Mouse (Mus musculus) cortical plate, adult 2 months (tissue): ENCODE results near the gene Fam213b. TPM values are rescaled to one million over a fixed set of nuclear protein-coding genes. Genes with fewer than 3 reads are reported as not detected.
A peak's percentile ranks its signal among the peaks of the same experiment; 100 is the strongest.

ENCODE experiments used
- H3K27ac ChIP-seq: fragments of 200-500 bp; 2 replicates; pipeline ENCODE4 v1.5.1; 2012; ENCODE audit warnings: low read length, control low read depth, inconsistent platforms; ENCODE audit not compliant: insufficient read depth
- H3K4me1 ChIP-seq: fragments of 200-500 bp; 2 replicates; pipeline ENCODE4 v1.6.1; 2011; ENCODE audit warnings: low read length; ENCODE audit not compliant: control insufficient read depth, insufficient read depth
- H3K4me3 ChIP-seq: fragments of 200-500 bp; 2 replicates; pipeline ENCODE4 v1.5.1; 2011; ENCODE audit warnings: mild to moderate bottlenecking, low read length, control low read depth; ENCODE audit not compliant: insufficient read depth
- CTCF ChIP-seq: fragments of 200-500 bp; IDR thresholded peaks from 2 replicates; pipeline ENCODE4 v1.5.1; 2011; ENCODE audit warnings: mild to moderate bottlenecking, control low read depth, low read length; ENCODE audit not compliant: insufficient read depth; ENCODE audit errors: extremely low read depth
- POLR2A ChIP-seq: fragments of 200-500 bp; IDR thresholded peaks from 2 replicates; pipeline ENCODE4 v1.6.1; 2011; ENCODE audit warnings: mild to moderate bottlenecking, low read length, control low read depth; ENCODE audit not compliant: insufficient read depth; ENCODE audit errors: extremely low read depth
- polyA plus RNA-seq: library from polyadenylated mRNA; depleted of rRNA; stranded (reverse); fragments of >200 nt; gene quantifications from 2 replicates; pipeline ENCODE4 v1.2.3, GENCODE M21; 2012

The Fam213b gene
- polyA plus RNA-seq, 1 experiment: 155 TPM

DNA sequence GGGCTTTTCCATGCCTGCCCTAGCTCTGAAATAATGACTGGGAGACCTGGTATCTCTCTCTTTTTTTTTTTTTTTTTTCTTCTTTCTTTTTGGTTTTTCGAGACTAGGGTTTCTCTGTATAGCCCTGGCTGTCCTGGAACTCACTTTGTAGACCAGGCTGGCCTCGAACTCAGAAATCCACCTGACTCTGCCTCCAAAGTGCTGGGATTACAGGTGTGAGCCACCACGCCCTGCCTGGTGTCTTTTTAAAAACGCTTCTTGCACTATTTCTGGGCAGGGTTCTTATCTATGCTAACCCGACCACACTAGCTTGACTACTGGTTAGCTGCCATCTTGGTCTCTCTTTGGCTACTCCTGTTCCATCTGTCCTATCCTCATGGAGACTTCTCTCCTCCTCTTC is 9.6 kb upstream of the Fam213b start:
- Histone ChIP-seq H3K4me1 (no peaks in the 10 kb centered on the region), H3K27ac (no peak overlapping the region), H3K4me3 (no peak overlapping the region)
- TF ChIP-seq POLR2A: no peak
- TF ChIP-seq CTCF: no peak

DNA sequence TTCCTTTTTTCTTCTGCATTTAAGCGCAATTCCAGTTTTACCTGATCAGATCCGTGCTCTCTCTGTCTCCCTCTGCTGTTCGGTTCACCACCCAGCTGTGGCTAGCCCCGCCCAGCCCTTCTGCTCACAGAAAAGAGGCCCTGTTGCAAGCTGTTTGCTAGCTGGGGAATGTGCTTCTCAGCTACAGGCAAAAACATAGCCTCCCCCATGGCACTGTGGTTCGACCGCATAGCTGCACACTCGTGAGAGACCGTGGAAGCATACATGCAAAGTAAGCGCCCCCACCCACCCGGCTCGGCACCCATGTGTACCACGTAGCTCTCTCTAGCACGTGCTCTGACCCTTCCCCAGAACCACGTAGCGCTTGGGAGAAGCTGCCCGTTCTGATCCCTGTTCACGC is 8.9 kb upstream of the Fam213b start:
- peak; percentile 76 for TF ChIP-seq CTCF
- no peak for TF ChIP-seq POLR2A
- Histone ChIP-seq H3K4me3 (no peak overlapping the region), H3K4me1 (no peaks in the 10 kb centered on the region), H3K27ac (no peak overlapping the region)

DNA sequence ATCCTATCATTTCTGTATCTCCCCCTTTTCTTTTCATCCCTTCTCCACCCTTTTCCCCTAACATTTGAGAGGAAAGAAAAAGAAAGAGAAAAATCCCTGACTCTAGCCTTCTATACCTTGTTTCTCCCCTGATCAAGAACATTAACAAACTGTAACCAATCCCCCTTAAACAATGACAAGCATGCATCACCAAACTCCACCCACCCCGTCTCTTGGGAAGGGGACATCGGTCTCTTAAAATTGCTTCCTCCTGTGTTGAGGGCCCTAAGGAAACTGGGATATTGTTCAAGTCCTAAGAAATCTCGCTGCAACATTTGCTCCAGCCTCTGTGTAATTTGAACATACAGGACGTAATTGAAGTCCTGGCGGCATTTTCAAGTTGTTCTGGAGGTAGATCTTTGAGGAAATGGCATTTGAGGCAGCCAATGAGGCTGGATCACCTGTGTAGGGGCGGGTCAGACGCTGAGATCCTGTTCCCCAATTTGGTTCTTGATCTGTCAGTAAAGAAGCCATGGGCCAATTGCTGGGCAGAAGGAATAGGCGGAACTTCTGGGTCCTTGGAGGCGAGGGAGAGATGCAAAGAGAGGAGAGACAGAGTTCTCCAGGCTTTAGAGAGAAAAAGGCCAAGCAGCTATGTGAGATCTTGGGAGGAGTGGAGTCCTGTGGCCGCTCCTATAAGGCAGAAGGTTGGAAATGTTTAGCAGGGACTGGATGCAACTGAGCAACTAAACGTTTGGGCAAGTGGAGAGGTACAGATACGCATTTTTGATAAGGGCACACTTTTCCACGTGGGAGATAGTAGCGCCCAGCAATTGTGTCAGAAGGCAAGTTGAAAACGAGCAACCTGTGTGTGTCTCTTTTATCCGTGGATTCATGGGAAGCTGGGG is 5.5 kb upstream of the Fam213b start:
- H3K4me3 ChIP-seq: no peak overlapping the region
- no peak overlapping the region for H3K27ac ChIP-seq
- TF ChIP-seq CTCF: no peak
- no peak for TF ChIP-seq POLR2A
- H3K4me1 ChIP-seq: no peaks in the 10 kb centered on the region

DNA sequence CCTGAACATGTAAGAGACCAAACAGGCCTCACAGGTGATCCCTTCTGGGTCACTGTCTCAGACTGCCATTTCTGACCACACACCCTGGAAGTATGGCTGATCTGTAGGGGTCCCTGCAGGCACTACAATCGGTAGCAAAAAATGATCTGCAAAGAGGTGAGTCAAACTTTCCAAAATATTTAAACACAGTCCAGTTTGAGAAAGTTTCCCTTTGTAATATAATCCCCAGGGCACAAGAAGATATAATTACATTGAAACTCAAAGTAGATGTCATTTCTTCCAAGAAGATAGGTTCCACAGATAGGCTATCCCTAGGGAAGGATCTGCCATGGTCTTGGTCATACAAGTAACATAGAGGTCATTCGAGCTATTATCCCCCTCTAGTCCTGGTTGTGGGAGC is 3.4 kb upstream of the Fam213b start:
- Histone ChIP-seq H3K27ac (no peak overlapping the region), H3K4me1 (no peaks in the 10 kb centered on the region; the same call in 1 of the 2 replicates), H3K4me3 (no peak overlapping the region)
- TF ChIP-seq POLR2A (no peak), CTCF (no peak)

DNA sequence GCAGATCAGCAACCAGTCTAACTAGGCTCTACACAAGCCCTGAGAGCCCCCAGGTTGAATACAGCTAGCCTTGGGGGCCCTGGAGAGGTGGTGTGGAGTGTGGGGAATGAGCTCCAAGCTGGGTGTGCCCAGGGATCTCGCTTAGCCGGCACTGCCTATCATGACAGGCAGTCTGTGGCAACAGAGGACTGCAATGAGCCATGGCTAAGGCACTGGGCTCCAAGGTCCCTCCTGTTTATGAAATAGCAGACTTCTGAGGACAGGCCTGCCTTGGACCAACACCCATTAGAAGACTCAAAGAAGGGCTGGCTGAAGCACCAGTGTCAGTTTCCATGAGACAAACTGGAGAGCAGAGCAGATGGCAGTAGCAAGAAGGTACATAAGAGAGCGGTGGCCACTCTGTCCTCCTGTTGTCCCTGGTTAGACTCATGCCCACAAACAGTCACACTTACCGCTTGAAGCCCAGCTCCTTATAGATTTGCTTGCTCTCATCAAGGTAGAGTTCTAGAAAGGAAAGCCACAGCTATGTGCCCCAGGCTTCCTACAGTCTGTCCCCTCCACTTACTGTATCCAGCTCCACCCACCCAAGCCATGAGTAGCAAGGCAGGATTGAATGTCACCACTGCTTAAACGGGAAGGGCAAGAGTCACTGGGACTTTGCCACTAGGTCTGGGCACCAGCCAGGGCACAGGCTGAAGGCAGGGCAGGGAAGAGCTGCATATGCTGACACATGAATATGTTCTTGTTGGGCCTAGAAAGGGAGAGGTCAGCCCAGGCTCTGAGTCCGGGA is 1.1 kb downstream of the Fam213b start:
- Histone ChIP-seq H3K27ac (no peak overlapping the region), H3K4me1 (peaks cover 1% of the 10 kb centered on the region; the same call in 1 of the 2 replicates), H3K4me3 (peak overlapping the region; percentile 77)
- no peak for TF ChIP-seq CTCF

DNA sequence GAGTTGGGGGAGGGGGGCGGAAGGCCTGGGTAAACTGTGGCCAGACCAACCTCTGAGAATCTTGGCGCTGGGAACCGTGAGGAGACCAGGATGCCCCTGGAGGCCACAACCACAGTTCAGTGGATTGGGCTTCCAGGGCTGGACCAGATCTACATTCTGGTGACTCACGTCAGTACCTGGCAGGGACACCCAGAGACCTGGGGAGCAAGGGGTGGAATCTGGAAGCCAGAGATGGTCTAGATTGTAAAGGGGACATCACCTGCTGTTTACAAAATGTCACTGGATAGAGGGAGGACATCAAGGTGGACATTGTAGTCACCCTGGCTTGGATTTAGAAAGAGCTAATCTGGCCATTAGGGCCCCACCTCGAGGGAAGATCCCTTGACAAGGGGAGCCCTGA is 3.4 kb downstream of the Fam213b start:
- peaks cover 1% of the 10 kb centered on the region; the same call in 1 of the 2 replicates for H3K4me1 ChIP-seq
- H3K27ac ChIP-seq: no peak overlapping the region
- no peak overlapping the region for H3K4me3 ChIP-seq
- TF ChIP-seq CTCF: no peak
- no peak for TF ChIP-seq POLR2A

DNA sequence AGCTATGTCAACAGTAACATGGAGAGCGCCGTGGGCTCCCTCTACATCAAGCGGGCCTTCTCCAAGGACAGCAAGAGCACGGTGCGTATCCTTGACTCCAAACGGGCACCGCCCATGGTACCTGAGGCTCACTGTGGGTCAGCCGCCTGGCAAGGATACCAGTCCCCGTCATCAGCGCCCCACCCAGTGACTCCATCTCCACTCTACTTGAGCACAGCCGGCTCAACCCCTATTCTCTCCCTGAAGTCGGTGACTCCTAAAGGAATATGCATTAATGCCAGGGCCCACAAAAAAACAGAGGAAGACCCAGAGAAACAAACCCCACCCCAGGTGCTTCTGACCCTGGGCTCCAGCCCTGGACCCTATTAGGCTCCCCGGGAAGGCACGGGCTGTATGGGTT is 8.0 kb downstream of the Fam213b start:
- Histone ChIP-seq H3K27ac (no peak overlapping the region), H3K4me3 (no peak overlapping the region), H3K4me1 (no peaks in the 10 kb centered on the region)
- no peak for TF ChIP-seq CTCF
- TF ChIP-seq POLR2A: no peak

DNA sequence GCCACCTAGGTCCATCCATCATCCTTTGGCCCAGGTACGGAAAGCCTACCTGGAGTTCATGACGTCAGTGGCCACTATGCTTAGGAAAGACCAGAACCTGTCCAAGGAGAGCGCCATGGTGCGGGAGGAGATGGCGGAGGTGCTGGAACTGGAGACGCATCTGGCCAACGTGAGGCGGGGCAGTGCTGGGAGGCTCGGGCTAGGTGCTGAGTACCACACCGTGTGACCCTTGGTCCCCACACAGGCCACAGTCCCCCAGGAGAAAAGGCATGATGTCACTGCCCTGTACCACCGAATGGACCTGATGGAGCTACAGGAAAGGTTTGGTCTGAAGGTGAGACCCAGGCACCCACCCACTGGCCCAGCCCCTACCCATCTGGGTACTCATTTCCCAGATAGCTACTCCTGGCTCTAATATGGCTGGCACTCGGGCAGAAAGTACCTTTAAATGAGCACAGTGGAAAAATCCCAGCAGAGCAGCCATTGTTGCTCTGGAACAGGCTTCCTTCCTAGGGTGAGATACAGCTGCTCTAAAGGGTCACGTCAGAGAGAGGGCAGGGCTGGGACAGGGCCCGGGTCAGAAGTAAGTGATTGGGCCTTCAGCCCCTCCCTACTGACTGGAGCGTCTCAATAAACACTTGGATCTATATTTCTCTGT is 11.2 kb downstream of the Fam213b start:
- TF ChIP-seq CTCF: no peak
- no peak for TF ChIP-seq POLR2A
- H3K4me1 ChIP-seq: no peaks in the 10 kb centered on the region
- no peak overlapping the region for H3K4me3 ChIP-seq
- no peak overlapping the region for H3K27ac ChIP-seq

DNA sequence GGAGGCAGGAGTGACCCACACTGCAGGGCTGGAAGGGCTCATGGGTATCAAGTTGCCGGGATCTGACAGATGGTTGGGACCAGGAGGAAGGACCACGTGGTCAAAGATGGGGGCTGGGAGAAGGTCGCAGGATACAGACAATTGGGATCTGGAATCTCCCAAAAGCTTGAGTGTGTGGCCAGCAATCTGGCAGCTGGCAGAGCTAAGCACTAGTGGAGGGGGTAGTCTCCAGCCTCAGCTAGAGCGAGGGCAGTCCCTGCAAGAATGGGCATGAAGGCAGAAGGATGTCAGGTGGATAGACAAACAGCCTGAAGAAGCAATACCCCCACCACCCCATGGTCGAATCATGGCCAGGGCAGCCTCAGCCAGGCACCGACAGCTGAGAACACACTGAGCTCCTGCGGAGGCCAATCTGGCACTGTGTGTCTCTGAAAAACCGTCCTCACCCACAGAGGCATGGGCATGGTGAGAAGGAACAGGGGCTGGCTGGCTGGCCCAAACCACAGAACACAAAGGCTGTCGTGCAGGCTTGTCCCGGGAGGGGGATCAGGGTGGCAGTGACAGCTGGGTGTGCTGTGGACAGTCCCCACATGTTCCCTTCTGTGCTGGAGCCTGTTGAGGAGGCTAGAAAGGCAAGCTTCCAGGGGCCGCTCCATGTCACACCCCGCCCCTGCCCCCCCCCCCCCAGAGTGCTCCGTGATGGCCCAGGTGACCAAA is 11.9 kb downstream of the Fam213b start:
- no peak overlapping the region for H3K27ac ChIP-seq
- H3K4me1 ChIP-seq: no peaks in the 10 kb centered on the region
- TF ChIP-seq POLR2A: no peak
- no peak for TF ChIP-seq CTCF
- no peak overlapping the region for H3K4me3 ChIP-seq
